Mouse (Mus musculus) lung, adult 2 months (tissue): ENCODE results near the gene Slc51a.

ENCODE experiments used
- CTCF ChIP-seq: fragments of 200-500 bp; IDR thresholded peaks from 2 replicates; pipeline ENCODE4 v1.5.1; 2011; ENCODE audit warnings: mild to moderate bottlenecking, low read length, control low read depth; ENCODE audit not compliant: insufficient read depth
- POLR2A ChIP-seq: fragments of 200-500 bp; IDR thresholded peaks from 2 replicates; pipeline ENCODE4 v1.6.1; 2011; ENCODE audit warnings: low read depth, mild to moderate bottlenecking, control low read depth, low read length, borderline replicate concordance; ENCODE audit errors: extremely low read depth

GRCm38 (mm10) chr16:32486046-32486445, 1.6 kb downstream of the Slc51a start:
- TF ChIP-seq POLR2A (no peak), CTCF (no peak)
